Mouse (Mus musculus) brown adipose tissue, adult 24 weeks (tissue): ENCODE measurements around the gene Skint8. TPM values are rescaled to one million over a fixed set of nuclear protein-coding genes. Genes with fewer than 3 reads are reported as not detected.
"Not testable (repeated sequence)": the region's sequence is repeated elsewhere in the genome, so short reads cannot be mapped to it uniquely, and the experiment has no call there.

Experiments used
- H3K27ac ChIP-seq: fragments of 200-500 bp; replicated peaks from 2 replicates; pipeline ENCODE4 v1.5.1; 2012; ENCODE audit warnings: low read depth, mild to moderate bottlenecking, low read length
- H3K4me1 ChIP-seq: fragments of 200-500 bp; 2 replicates; pipeline ENCODE4 v1.6.1; 2012; ENCODE audit warnings: low read length, mixed read lengths; ENCODE audit not compliant: control insufficient read depth, insufficient read depth, insufficient read length
- H3K4me3 ChIP-seq: fragments of 200-500 bp; 2 replicates; pipeline ENCODE4 v1.5.1; 2012; ENCODE audit warnings: low read depth, mild to moderate bottlenecking, low read length, moderate library complexity; ENCODE audit not compliant: insufficient read depth
- polyA plus RNA-seq: library from polyadenylated mRNA; stranded (reverse); fragments of >200 nt; gene quantifications from 2 replicates; pipeline ENCODE4 v1.2.4, GENCODE M21; 2012; ENCODE audit not compliant: missing spikeins, insufficient read depth, insufficient read length

Gene Skint8
- not detected in 2 replicates for polyA plus RNA-seq

DNA sequence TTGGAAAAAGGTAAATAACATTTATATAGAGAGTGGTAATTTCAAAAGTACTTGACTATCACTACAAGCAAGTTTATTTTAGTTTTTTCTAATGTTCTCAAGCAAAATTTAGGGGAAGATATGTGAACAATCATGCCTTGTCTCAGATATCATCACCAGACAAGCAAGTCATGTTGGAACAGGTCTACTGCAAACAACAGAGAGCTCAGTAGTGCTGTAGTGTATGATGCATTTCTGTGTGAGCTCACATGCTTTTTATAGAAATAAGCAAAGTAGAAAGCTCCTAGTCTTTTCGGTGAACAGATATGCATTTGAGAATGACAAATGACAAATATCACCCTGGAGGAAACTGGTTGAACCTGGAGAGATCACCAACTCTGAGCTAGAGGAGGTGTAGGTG, at the start of gene Skint8:
Gene Skint8 (plus strand): TSS at position 301 of the 400 bp plus-strand sequence.
- H3K4me3 ChIP-seq: no peak within 1 kb of the TSS
- H3K4me1 ChIP-seq: no peaks in the 10 kb centered on the region
- no peak within 1 kb of the TSS for H3K27ac ChIP-seq

DNA sequence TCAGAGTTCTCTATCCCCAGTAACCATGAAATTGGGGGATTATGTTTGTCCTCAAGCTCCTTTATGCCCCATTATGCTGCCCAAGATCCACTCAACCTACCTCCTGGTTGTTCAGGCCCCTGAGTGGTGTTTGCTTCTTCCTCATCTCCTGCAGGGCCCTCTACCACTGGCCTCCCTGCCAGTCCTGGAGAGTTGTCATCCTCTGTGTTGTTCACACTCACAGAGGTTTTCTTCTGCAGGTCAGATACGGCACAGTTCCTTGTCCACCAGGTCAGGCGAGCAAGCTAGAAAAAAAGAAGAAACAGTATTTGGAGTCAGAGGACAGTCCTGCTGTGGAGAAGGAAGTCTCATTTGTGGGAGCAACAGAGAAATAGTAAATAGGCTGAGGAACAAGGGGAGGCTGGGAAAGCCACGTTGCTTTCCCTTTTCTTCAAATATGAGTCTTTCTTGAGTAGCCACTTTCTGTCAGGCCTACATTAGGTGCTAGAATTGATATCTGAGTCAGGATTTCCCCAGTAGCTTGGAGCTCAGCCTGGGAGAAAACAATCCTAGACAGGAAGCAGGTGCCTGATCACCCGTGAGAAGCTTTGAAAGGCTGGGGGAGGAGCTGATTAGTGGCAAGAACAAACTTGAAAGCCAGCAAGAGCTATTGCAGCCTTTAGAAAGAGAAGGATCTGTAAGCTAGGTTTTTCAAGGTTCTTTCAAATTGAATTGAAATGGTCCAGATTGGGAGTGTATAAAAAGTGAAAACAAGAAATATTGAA, 38.9 kb upstream of the Skint8 start:
- Histone ChIP-seq H3K4me1 (0 out of 2 replicates have a peak, but pooled peaks cover 3% of the 10 kb centered on the region), H3K4me3 (no peak overlapping the region), H3K27ac (no peak overlapping the region)

DNA sequence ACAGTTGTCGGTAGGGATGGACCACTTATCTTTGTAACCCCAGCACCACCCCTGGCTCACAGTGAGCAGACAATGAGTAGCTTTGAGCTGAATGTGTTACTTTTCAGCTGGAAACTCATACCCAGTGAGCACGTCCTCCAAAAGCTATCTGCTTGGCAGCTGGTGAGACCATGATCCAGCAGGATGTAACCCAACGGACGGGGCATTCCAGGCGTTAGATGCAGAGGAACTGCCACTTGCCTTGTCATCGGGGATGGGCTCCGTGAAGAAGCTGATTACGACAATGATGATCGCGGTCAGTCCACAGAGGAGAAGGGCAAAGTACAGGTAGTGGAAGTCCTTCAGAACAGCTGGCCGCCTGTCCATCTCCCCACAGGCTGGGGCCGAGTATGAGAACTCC, 35.6 kb upstream of the Skint8 start:
- H3K4me3 ChIP-seq: no peak overlapping the region
- 0 out of 2 replicates have a peak, but pooled peaks cover 3% of the 10 kb centered on the region for H3K4me1 ChIP-seq
- H3K27ac ChIP-seq: no peak overlapping the region

DNA sequence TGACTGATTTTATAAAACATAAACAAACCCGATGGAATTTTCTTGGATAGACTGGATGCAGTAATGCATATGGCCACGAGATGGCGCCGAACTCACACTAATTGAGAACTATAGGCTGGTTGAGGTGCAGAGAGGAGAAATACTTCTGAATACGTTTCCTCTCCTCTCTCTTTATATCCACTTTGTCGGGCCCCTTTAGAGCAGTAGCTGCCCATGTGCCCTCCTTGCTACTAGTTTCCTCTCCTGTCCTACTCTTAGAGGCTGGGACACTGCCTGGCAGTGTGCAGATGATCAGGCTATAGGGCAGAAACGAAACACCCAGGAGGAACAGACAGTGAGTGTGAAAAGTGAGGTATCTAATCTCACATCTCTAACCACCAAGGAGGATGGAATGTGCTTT, 33.2 kb upstream of the Skint8 start:
- Histone ChIP-seq H3K4me3 (peak overlapping the region; percentile 57), H3K27ac (no peak overlapping the region), H3K4me1 (no peaks in the 10 kb centered on the region)

DNA sequence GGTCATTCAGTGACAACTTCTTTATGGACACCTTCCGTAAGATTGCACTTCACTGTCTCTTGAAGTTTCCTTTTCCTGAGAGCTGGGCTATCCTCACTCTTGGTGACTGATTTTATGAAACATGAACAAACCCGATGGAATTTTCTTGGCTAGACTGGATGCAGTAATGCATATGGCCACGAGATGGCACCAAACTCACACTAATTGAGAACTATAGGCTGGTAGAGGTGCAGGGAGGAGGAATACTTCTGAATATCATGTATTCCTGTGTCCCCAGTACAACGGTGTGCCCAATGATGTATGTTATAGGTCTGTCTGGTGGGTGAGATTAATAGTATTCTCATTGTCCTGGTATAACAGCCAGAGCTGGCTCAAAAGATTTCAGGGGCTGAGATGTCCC, 32.6 kb upstream of the Skint8 start:
- Histone ChIP-seq H3K27ac (no peak overlapping the region), H3K4me3 (no peak overlapping the region; the same call in 1 of the 2 replicates), H3K4me1 (no peaks in the 10 kb centered on the region)

DNA sequence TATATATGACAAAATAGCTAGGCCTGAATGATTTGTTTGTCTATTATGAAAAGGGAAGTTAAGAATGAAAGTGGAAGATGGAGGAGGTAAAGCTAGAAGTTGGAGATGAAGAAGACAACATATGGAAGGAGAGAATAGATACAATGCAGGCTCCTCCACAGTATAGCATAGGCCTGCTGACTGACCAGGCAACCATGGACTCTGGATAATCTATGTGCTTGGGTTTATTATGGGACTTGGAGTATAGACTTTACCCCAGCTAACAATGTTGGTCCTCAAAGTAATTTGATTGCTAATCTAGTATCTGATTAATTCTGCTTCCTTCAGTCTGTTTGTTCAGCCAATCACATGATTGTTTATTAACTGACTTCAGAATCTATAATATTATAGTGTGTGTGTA, 27.1 kb upstream of the Skint8 start:
- Histone ChIP-seq H3K27ac (no peak overlapping the region), H3K4me1 (no peaks in the 10 kb centered on the region), H3K4me3 (no peak overlapping the region)

DNA sequence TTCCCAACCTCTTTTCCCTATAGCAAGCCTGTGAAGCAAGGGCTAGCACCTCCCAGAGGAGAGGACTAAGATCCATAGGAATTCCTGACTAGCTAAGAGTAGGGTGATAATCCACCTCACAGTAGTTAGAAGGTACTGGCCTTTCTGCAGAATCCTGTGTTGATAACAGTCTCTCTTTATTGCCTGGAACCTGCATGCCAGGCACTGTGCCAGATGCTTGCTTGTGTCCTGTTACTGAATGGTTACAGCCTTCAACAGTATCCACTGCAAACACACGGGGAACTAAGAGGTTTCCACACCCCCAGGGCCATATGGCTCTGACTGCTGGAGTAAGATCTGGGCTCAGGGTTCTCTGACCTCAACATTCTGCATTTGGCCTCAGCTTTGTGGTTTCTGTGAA, 21.4 kb upstream of the Skint8 start:
- Histone ChIP-seq H3K27ac (no peak overlapping the region), H3K4me1 (no peaks in the 10 kb centered on the region), H3K4me3 (no peak overlapping the region)

DNA sequence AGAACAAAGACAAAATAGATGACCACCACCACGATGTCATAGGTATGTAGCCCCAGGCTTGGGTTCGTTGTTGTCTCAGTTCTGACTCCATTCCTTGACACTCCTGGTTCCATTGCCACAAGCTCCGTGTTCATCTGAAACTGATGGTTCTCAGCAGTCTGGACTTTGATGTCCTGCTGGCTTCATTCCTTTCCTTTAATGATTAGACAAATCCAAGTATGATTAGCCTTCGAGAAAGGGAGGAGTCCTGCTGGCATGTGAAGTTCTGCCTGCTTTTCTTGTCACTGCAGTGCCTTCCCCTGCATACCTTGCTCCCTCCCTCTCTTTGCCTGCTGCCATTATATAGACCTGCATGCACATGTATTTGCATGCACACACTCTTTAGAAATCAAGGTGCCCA, 20.6 kb upstream of the Skint8 start:
- Histone ChIP-seq H3K4me1 (no peaks in the 10 kb centered on the region), H3K27ac (no peak overlapping the region), H3K4me3 (no peak overlapping the region)

DNA sequence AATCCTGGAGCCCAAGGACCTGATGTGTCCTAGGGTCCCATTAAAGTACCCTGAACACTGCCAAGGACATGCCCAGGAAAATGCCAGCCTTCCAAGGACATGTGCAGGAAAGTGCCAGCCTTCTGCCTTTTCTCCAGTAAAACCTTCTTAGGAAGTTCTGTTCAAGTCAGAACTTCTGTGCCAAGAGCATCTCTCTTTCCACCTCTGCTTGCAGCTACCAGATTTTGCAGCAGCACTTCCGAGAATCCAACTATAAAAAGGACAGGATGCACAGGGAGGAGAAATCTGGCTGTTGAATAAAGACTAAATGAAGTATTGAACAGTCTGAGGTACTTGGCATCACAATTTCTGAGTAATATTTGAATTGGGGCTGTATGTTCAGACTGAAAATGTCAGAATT, 18.7 kb upstream of the Skint8 start:
- H3K27ac ChIP-seq, H3K4me3 ChIP-seq, H3K4me1 ChIP-seq: not testable (repeated sequence)

DNA sequence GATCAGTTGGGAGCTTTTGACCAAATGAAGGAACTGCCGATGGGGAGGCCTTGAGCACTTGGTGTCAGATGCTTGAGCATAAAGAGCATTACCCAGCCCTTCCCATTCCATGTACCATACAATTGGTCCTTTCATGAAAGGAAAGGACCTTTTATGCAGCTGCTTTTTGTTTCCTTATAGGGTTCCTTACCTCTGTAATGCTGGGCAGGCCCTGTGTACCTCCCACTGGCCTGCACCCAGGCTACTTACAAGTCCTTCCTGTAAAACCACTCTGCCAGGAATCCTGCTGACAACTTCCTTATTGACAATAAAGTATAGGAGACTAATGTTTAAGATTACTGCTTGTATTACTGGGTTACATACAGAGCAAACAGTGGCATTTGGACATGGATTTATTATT, 17.7 kb upstream of the Skint8 start:
- no peak overlapping the region for H3K4me3 ChIP-seq
- no peak overlapping the region for H3K27ac ChIP-seq
- no peaks in the 10 kb centered on the region for H3K4me1 ChIP-seq

DNA sequence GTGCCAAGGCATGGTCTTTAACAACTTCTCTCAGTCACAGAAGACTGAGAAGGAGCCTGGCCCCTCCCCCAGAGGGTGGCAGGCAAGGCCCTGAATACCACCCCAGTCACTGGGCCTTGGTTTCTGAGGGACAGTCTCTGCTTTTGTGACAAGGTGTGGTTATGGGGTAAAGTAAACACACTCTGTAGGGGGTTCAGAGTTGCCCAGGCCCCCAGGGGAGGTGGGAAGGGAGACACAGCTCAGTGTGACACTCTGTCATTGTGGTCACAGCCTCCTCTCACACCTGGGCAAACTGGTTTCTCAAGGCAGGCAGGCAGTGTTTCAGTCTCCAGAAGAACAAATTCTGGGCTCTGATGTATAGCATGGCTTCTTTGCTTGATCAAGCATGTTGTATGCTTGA, 16.4 kb upstream of the Skint8 start, which contains the start of gene Slc5a9:
Gene Slc5a9 (minus strand): TSS at position 144 of the 400 bp plus-strand sequence.
- H3K4me3 ChIP-seq: no peak within 1 kb of the TSS
- no peaks in the 10 kb centered on the region for H3K4me1 ChIP-seq
- H3K27ac ChIP-seq: no peak within 1 kb of the TSS

DNA sequence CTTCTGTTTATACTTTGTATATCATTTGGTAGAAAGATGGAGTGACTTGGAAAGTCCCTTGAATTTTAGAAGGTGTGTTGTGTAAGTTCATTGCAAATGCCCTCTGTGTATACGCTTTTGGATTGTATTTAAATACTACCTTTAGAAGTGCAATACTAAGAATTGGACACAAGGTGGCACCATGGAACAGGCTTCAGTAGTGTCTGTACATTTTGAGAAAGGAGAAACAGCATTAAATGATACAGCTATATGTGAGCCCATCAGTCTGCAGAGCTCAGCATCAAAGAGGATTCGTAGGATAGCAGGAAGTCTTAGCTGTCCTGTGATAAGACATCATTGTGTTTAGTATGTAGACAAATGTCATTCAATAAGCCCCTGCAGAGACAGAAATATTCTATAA, 11.3 kb upstream of the Skint8 start:
- Histone ChIP-seq H3K4me3 (no peak overlapping the region), H3K4me1 (no peaks in the 10 kb centered on the region), H3K27ac (no peak overlapping the region)

DNA sequence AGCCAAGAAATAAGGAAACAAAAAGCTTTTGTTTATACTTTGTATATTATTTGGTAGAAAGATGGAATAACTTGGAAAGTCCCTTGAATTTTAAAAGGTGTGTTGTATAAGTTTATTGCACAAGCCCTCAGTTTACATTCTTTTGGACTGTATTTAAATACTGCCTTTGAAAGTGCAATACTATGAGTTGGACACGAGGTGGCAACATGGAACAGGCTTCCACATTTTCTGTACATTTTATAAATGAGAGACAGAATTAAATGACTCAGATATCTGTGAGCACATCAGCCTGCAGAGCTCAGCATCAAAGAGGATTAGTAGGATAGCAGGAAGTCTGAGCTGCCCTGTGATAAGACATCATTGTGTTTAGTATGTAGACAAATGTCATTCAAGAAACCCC, 42.1 kb downstream of the Skint8 start:
- Histone ChIP-seq H3K27ac (no peak overlapping the region), H3K4me3 (no peak overlapping the region), H3K4me1 (no peaks in the 10 kb centered on the region)

DNA sequence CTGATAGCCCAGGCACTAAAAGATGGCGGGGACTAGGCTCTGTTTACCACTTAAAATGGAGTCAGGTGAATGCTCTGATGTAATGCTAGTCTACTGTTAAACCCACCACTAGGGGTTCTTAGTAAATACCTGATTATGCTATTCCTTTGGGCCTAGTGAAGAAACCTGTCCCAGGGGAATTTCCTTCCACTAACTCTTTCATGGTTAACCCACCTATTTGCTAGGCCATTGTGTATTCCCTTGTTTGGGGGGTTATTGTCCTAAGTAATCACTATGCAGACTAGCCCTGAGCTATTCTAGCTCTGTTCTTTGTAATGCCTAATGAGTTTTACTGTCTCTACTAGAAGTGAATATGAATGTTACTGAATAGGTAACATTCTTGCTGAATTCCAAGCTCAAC, 44.0 kb downstream of the Skint8 start:
- H3K27ac ChIP-seq, H3K4me3 ChIP-seq, H3K4me1 ChIP-seq: not testable (repeated sequence)

DNA sequence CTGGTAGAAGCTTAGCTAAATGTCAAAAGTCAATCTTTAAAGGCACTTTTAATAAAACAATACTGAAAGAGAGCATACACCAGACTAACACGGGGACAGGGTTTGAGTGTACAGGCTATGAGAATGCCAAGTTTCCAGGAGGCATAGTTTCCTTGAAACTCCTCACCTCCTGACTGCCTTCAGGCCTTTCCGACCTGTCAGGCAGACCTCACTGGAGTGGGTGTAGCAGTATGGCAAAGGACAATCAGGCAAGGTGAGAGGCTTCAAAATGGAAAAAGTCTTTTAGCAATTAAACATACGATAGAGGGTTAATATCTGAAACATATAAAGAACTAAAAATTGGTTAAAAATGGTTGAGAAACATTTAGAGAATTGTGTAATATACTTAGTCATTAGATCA, 44.5 kb downstream of the Skint8 start:
- H3K4me1 ChIP-seq: no peaks in the 10 kb centered on the region
- H3K27ac ChIP-seq: no peak overlapping the region
- H3K4me3 ChIP-seq: no peak overlapping the region

DNA sequence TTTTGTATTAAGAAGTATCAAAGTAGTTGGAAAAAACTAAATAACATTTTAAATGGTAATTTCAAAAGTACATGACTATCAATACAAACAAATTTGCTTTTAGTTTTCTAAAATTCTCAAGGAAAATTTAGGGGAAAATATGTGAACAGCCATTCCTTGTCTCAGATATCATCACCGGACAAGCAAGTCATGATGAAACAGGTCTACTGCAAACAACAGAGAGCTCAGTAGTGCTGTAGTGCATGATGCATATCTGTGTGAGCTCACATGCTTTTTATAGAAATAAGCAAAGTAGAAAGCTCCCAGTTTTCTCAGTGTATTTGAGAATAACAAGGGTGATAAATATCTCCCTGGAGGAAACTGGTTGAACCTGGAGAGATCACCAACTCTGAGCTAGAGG, 53.4 kb downstream of the Skint8 start, which contains the start of gene Skint7:
Gene Skint7 (plus strand): TSS at position 301 of the 400 bp plus-strand sequence.
- Histone ChIP-seq H3K4me1 (no peaks in the 10 kb centered on the region), H3K27ac (no peak within 1 kb of the TSS), H3K4me3 (no peak within 1 kb of the TSS)
